Comparison of ENCODE assay signal across 14 mouse cellular contexts in the genomic region with DNA sequence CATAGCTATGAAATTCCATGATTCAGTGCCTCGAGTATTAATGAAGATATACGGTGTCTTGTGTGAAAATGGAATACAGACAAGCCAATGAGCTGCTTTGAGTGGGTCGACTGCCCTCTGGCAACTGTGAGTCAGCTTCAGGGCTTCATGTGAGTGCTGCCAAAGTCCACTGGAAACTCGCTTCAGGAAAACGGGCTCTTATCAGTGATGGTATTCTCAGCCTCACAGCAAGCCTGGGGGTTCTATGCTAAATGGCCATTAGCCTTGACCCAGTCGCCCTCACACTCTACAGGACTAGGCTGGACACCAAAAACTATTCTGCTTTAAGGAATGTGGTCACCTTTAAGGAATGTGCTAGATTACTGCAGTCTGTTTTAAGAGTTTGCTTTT.
DNase-seq lines count a peak whose midpoint lies in the region; TF ChIP-seq lines count a peak whose summit lies in the region.
"Had no signal": no experiment of that assay in that cellular context is flagged by ENCODE, and none has a peak within 500 bp of the region (broad histone marks: within the 10 kb centered on the region; RNA-seq: fewer than 3 reads in every experiment).

No protein-coding gene starts in this region.

- peak; percentile 1 for DNase-seq in kidney, adult 9 months
- DNase-seq in kidney, adult 18-20 months: no peak
- DNase-seq in heart, postnatal 4 days: peak; percentile 31
- DNase-seq in mesoderm, embryonic 11.5 days (ENCODE audit: low read depth, low spot score): peak; percentile 40
- DNase-seq in urinary bladder, postnatal 4 days (ENCODE audit: low spot score in 2 of 2): no peak
- DNase-seq in layer of hippocampus, adult 11-12 months (ENCODE audit: low spot score): no peak
- DNase-seq: cerebellum, adult 2 months; left cerebral cortex, postnatal 4 days; right cerebral cortex, postnatal 4 days; thymus, postnatal 14 days had no signal

- no peak overlapping the region for H3K4me3 ChIP-seq in embryonic fibroblast, embryonic 13.5 days (ENCODE audit: insufficient read depth, low read length)
- H3K4me3 ChIP-seq: heart, embryonic 13.5 days had no signal

- 0 out of 2 replicates have a peak overlapping the region, but pooled peaks have one; percentile 2 for H3K27ac ChIP-seq in embryonic fibroblast, embryonic 13.5 days (ENCODE audit: insufficient read depth, low read length)
- H3K27ac ChIP-seq: liver, embryonic 14.5 days; macrophage had no signal

- H3K4me1 ChIP-seq in embryonic fibroblast, embryonic 13.5 days (ENCODE audit: control insufficient read depth, insufficient read depth, low read length): peaks cover 6% of the 10 kb centered on the region

- no peak for TF ChIP-seq POLR2A in embryonic fibroblast, embryonic 13.5 days (IDR thresholded peaks at IDR 0.05; ENCODE audit: low read depth, low read length)

- no peak for TF ChIP-seq CTCF in embryonic fibroblast, embryonic 13.5 days (IDR thresholded peaks at IDR 0.05; ENCODE audit: borderline replicate concordance, insufficient read depth, low read length)

Comparison
In these comparisons a context has a peak if more than half of its experiments do, and no peak if none do; other contexts are left out.
1. DNase-seq: peak in kidney, adult 9 months (single experiment), heart, postnatal 4 days (single experiment) and mesoderm, embryonic 11.5 days (single experiment); none in kidney, adult 18-20 months (single experiment), urinary bladder, postnatal 4 days (0 of 2) and layer of hippocampus, adult 11-12 months (single experiment).